Mouse (Mus musculus): Measurements from ENCODE around the gene Nsf. TPM values are rescaled to one million over a fixed set of nuclear protein-coding genes. Genes with fewer than 3 reads are reported as not detected.

The Nsf gene
- total RNA-seq, 2 experiments from 2014 or later, result 44.8 to 51.1 TPM

DNA sequence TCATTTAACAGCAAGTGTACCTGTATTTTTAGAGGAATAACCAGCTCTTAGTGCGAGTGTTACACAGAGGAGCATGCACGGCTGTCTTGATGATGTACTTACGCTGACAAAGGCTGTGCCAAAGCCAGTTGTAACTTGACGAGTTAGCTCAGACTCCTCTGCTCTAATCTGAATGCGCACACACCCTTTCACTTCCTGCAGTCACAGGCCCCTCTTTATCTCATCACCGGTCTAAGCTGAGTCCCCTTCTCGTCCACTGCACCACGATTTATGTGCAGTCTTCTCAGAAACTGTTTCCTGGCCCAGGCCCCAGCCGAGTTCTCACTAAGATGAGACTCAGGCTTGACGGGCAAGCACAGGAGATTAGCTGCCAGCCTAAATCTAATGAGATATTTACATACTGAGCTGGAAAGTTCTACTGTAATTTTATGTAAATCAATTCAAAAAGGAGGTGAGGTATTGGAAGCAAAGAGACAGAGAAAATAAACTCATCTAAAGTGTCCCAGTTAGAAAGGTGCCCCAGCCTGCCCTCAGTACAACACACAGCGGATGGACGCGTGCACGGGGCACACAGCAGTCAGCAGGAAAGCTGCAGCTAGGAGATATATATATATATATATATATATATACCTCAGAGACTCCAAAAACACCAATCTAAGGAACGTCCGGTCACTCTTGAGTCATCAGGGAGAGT is 101.1 kb downstream of the Nsf start:
- no peak for ATAC-seq (ENCODE audit: poor library complexity, severe bottlenecking)

DNA sequence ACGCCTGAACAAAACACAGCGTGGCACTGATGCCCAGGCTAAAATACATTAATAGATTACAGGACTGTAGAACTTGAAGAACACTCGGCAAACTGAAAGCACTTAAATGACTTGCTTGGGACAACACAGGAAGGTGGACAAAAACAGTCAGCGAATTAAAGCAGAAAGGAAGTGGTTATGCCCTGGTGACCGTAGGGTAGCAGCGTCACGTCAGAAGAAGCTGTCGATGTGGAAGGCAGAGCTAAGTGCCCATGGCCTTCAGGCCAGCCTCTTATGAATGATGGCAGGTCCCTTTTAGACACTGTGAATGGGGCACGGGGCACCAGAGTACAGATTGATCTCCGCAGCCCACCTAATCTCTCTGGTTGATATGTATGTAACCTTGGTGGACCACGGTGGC is 105.6 kb downstream of the Nsf start:
- no peak for ATAC-seq (ENCODE audit: poor library complexity, severe bottlenecking)

DNA sequence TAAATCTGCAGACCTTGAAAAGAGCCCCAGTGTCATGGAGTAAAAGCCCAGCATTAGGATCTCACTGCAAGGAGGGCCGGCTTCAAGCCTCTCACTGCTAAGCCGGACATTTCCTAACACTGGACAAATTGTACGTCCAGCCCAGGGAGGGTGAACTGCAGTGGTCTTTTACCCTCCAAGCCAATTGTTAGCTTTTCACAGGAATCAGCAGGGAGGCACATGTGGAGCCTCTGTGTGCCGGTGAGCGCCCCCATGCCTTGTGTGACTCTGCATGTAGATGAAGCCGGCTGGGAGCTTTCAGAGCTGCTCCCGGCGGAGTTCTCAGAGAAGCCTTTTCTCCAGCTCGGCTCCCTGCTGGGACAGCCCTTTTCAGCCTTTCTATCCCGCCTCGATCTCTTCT is 113.0 kb downstream of the Nsf start:
- no peak for ATAC-seq (ENCODE audit: poor library complexity, severe bottlenecking)

DNA sequence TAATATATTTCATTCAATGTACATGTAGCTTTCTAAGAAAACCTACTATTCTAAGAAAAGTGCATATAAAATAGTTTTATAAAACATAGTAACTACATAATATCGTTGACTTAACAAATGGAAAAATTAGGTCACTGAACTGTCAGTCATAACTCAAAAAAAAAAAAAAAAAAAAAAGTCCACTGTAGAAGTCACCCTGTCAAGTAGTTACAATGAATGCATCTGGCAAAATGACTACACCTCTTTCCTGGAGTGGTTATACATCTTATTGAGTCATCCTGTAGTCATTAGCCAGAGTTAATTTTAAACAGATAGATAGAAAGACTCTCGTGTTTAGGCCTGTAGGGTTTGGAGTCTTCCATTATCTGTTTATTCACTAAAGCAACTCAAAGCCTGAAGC is 114.9 kb downstream of the Nsf start:
- ATAC-seq (ENCODE audit: poor library complexity, severe bottlenecking), result no peak

DNA sequence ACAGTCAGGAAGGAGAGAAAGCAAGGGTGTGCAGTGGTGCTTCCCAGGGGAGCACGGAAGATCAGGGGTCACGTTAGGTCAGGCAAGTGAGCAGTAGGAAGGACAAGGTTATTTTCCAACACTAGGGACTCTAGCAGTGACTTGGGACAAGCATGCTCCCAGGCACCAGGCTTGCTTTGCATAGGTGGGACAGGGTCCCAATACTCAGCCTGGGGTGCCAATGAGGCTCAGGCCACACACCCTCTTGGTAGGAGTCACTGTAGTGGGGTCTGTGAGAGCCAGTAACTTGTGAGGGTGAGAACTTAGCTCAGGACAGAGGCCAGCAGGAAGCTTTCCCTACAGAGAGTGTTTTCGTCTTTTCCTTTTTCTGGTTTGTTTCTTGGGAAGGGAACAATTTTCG is 121.5 kb downstream of the Nsf start:
- ATAC-seq (ENCODE audit: poor library complexity, severe bottlenecking), result no peak

DNA sequence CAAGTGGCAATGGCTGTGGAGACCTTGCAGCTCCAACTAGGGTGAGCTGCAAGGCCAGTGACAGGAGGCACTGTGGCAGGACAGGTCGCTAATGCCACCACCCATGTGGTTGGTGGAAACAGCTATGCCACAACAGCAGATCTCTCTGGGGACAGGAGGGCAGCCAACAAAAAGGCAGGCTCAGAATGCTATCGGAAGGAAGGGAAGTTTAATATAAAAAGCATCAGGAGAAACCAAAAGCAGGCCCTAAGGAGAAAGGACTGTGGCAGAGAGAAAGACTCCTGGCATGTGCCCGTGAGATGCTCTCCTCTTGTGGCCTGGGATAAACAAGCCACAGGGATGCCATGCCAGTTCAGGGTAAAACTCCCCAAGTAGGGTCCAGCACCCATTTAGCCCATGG is 122.1 kb downstream of the Nsf start:
- no peak for ATAC-seq (ENCODE audit: poor library complexity, severe bottlenecking)

DNA sequence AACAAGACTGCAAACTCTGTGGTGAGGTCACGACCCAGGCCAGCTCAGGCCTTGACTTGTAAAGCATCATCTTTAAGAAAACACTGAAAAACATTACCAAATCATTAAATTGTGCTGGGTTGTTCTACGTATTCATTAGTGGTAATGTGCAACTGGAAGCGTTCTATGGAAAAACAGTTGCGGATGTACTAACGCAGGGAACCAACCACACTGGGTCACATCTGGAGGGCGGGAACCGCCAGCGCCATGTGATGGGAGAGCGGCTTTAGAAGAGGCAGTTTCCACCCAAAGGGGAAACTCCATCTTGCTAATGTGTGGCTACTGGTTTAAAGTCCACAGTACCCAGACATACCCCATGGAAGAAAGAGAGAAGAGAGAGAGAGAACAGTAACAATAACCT is 123.4 kb downstream of the Nsf start:
- ATAC-seq (ENCODE audit: poor library complexity, severe bottlenecking), result no peak

DNA sequence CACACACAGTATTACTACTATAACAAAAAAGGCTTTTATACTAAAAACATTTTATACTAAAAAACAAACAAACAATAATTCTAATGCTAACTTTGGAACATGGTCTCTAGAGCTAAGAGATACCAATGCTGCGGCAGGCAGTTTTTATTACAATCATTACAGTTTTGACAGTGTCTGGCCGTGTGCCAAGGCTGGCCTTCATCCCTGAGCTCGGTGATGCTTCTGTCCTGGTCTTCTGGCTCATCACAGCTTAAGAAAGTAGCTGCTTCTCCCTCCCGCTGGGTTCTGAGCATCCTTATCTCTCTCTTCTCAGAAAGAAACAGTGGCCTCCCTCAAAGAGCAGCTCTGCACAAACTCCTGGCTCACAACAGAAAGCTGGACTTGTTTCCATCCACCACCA is 123.9 kb downstream of the Nsf start:
- ATAC-seq (ENCODE audit: poor library complexity, severe bottlenecking), result no peak

DNA sequence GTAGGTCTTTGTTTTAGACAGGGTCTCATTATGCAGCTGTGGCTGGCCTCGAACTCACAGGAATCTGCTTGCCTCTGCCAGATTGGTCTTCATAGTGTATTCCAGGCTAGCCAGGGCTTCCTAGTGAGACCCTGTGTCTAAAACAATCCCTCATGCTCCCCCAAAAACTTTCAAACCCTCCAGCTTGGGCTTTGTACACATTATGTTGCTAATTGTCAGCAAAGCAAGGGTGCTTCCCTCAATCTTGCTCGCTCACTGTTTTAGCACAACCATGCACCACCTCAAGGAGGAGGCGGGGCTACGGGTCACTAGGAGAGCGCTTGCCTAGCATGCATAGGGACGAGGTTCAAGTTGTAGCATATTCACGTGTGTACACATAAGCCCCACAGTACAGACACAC is 125.0 kb downstream of the Nsf start:
- ATAC-seq (ENCODE audit: poor library complexity, severe bottlenecking), result no peak

DNA sequence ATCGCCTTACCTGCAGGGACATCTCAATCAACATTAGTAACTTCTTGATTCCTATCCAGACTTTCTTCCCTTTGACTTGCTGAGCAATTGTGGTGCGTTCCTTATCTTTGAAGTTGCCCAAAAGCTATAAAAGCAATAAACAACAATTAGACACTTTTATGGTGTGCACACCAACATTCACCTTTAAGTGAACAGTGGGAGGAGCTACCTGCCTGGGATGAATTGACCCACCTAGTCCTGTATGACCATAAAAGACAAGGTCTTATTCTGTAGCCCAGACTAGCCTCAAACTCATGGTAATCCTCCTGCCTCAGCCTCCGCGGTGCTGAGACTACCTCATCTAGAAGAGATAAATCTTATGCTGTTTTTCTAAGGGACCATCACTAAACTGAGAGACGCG is 126.7 kb downstream of the Nsf start:
- no peak for ATAC-seq (ENCODE audit: poor library complexity, severe bottlenecking)

DNA sequence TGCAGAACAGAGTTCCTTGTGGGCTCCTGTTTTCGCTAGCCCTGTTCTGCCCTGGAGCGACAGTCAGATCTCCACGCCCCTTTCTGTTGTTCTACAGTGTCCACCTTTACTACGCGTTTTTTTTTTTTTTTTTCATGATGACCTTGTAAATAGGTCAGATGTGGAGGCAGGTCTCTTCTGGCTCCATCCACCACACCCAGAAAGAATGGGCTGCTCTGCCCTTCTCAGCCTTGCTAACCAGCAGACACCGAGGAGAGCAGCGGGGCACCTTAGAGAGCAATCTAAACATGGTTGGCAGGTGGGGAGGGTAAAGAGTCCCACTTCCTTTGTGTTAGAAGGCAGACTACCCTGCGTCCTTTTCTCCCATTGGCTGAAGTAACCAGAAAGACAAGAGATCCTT is 137.1 kb downstream of the Nsf start:
- no peak for ATAC-seq (ENCODE audit: poor library complexity, severe bottlenecking)

DNA sequence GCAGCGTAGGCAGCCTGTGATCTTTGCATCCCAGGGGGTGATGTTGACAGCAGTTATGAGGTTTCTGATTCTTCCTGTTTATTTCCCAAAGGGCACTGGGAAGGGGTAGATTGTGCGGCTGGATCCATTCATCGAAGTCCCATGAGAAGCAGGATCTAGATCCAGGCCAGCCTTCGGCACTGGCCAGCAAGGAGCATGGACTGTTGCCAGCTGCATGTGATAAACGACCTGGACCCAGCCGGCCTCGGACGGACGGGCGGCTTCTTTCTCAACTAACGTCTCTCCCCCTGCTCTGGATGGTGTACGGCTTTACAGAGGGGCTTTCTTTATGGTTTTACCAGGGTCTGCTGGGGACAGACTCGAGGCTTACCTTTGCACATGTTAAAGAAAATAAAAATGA is 137.9 kb downstream of the Nsf start:
- ATAC-seq (ENCODE audit: poor library complexity, severe bottlenecking), result no peak

DNA sequence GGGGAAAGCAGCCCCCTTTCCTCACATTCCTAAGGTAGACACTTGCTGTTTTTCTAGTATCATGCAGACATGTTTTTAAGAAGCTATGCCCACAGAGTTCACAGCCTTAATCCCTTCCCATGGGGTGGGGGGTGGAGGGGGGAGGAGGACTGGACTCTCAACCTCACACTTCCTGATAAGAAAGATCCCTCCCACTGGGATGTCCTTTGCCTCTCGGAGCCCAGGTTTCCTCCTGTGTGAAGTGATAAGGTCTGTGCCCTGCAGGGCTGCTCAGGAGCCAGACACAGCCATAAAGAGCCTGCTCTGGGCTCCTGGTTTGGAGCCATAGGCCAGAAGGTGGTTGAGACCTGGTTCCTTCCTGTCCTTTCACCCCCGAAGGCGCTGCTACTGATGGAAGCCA is 139.0 kb downstream of the Nsf start:
- no peak for ATAC-seq (ENCODE audit: poor library complexity, severe bottlenecking)

DNA sequence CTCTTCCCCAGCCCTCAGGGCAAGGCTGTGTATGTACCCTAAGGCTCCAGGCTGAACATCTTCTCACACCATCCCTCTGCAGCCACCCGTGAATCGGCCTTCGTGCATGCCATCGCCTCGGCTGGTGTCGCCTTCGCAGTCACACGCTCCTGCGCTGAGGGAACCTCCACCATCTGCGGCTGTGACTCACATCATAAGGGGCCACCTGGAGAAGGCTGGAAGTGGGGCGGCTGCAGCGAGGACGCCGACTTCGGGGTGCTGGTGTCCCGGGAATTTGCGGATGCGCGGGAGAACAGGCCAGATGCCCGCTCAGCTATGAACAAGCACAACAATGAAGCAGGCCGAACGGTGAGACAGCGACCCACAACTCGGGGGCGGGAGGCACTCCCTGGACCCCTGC is 142.6 kb downstream of the Nsf start:
- no peak for ATAC-seq (ENCODE audit: poor library complexity, severe bottlenecking)

DNA sequence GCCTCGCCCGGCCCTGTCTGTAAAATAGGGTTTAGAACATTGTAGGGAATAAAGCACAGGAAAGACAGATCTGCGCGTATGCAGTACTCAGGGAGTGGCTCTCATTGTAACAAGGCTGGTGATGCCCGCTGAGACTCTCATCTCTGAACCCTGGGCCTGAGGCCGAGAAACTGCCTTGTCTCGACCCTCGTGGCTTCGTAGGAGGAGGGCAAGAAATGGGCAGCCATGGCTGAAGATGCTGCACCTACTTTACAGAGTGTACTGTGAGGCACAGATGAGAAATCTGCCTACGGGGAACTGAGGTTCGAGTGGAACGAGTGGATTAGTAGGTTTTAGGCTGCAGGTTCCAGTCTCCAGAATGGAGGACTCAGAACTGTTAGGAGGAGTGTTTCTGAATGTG is 143.2 kb downstream of the Nsf start:
- no peak for ATAC-seq (ENCODE audit: poor library complexity, severe bottlenecking)

DNA sequence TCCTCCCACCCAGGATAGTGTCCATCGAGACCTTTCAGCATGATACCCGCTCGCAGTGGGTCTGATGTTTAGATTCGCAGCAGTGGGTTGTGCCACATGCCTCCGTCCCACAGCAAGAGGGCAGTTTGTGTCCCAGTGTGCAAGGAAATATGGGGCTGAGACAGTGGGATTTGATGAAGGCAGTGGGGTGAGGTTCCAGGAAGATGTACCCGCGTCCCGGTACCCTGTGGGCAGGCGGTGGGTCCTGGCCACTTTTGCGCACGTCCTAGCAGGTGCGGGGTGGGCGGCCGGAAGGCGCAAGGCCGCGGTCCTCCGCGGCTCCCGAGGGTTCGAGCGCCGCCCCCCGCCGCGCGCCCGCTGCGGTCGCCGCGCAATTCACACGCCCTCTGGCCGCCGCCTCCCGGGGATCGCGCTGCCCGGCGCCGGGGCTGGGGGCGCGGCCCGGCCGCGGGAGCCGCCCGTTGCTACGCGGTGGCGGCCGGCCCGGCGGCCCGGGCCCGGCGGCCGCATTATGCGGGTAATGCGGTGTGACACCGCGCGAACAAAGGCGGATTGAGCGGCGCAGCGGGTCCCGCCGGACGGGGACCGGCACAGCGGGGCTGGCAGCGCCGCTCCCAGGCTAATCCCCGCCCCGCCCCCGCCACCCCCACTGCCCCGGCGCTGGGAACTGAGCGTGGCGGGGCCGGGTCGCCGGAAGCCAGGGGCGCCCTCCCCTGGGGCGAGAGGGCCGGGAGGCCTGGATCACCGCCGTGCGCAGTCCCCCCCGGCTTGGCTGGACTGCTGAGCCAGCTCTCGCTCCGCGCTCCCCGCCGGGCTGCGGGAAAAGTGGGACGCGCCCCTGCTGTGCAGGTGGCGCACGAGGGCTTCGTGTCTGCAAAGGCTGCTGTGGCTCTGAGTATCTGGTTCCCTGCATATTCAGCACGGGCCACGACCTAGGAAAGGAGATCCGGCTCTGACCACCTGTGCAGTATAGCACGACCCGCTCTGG is 144.0 kb downstream of the Nsf start:
- ATAC-seq (ENCODE audit: poor library complexity, severe bottlenecking), result no peak

DNA sequence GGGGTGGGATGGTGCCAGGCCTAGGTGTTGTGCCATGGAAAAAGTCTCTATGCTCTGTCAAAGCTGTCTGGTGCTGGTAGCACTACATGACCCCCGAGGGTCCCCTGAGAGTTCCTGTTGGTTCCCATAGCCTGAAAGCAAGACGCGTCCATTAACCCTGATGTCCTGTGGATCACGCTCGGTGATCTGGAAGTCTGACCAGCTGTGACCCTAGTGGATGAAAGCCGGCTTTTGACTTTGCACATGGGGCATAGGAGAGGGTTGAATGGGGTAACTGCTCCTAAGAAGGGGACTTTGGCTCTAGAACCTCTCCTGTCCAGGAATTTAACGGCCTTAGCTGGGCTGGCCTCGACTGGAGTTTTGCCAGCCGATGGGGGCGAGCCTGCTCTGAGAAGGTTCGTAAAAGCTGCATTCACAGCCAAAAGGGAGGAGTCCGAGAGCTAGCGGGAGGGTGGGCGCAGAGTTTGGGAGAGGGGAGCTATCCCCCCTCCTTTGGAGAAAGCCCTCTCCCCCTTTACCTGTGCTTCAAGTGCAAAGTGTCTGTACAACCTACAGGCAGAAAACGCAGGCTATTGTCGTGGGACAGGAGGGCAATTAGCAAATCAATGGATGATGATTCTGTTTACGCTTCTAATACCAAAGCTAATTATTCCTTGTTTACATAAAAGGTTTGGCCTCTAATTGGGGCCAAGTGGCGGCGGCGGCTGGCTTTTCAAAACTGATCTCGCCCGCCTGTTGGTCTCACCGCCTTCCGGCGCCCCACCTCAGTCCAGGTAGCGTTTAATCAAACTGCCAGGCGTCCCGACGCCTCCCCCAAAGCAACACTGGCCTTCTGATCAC is 144.9 kb downstream of the Nsf start:
- ATAC-seq (ENCODE audit: poor library complexity, severe bottlenecking), result no peak

DNA sequence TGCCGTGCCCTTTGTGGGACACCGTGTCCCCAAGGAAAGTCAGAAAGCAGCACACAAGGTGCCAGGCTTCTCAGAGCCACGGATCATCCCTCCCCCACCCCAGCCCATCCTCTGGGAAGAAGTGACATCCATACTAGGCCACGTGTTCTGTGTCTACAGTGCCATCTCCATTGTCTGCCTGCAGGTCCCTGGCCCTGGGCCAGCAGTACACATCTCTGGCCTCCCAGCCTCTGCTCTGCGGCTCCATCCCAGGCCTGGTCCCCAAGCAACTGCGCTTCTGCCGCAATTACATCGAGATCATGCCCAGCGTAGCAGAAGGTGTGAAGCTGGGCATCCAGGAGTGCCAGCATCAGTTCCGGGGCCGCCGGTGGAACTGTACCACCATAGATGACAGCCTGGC is 145.9 kb downstream of the Nsf start:
- no peak for ATAC-seq (ENCODE audit: poor library complexity, severe bottlenecking)

DNA sequence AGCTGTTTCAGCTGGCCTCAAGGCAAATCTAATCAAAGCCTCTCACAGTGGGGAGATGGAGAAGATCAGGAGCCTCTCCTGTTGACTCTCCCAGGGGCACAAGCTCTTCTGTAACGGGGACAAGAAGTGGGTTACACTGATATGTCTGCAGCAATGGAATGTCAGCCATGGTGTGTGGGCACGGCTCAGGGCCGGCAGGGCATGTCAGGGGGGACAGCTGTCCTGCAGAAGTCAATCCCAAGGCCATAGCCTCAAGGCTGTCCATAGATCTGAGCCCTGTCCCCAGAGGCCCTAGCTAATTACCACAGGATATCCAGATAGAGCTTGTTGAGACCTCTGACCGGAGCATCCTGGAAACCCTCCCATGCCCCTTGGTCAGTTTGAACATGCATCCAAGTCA is 149.1 kb downstream of the Nsf start:
- no peak for ATAC-seq (ENCODE audit: poor library complexity, severe bottlenecking)

DNA sequence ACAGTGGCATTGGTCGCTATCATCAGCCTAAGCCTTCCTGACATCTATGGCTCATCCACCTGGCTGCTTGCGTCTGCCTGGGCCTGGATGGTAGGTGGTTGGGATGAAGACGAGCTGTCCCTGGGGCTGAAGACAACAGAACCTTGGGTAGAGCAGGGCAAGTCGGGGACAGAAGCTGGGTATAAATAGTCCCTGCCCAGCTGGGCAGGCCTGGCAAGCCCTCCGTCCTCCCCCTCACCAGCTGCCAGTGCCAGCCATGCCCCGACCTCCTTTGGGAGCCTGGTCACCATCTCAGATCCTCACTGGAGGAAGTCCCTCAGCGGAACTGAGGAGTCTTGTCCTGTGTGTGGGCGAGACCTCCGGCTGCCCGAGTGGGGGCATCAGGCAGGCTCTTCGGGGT is 149.7 kb downstream of the Nsf start:
- no peak for ATAC-seq (ENCODE audit: poor library complexity, severe bottlenecking)

DNA sequence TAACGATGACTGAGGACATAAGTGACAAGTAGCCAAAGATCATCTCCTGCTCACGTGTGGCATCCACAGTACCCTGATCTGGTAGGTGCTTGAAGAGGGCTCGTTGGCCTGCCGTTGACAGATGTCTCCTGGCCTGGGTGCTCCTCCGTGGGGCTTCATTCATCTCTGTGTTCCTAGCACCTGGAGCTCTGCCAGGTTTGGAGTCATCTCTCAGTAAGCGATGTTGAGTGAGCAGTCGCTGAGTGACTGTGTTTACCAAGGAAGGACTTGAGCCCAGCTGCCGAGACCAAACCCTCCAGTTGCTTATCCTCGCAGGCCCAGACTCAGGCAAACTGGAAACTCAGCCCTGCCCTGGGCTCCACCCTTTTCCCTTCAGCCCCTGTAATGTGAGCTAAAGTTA is 152.7 kb downstream of the Nsf start:
- ATAC-seq (ENCODE audit: poor library complexity, severe bottlenecking), result no peak
